Mouse (Mus musculus) cerebellum, postnatal 25 days (tissue): ENCODE results near the gene Klf3.

Experiments
- DNase-seq, 2 experiments: peaks; one replicate each; pipeline ENCODE4 v3.0.0; 2021; ENCODE audit warnings: mixed read lengths in 2 of 2

Klf3 gene

DNA sequence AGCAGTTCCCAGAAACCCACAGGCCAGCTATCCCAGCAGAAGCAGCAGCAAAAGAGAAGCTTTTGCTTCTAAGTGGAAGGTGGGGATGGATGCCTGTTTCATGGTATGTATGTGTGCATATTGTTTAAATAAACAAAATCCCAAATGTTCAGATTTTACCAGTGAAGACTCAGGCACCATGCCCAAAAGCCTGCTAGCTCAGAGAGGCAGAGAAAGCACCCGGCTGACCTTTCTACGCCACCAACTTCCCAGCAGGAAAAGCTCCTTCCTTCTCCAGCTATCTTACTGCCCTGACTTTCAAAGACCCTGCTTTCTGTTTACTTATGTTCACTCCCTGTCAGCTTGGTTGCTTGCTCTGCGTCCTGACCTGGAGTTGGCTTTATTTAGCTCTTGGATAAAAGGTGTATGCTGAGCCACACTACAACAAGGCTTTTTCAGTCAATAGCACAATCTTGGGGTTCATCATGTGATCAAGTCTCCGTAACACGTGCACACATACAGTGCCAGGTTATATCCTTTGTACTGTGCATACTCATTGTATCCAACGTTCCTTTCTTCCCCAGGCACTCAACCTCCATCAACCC lies 35.9 kb downstream of the Klf3 start:
- DNase-seq, result no peak

DNA sequence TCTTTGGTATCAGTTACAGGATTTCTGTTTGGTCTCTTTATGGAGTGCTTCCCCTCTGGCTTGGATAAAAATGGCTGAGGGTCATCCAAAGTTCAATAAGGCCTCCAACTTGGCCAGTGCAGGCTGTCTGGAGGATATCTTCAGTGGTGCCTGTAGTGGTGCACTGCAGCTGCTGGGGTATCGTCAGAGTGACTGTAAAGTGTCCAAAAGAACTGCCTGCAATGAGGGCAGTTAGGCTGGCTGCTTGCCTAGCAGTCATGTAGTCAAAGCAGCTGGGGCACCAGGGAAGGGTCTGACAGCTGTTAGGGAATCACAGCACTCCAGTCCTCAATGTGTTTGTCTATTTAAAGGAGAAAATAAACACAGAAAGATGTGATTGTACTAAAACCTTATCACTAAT lies 36.9 kb downstream of the Klf3 start:
- DNase-seq, result no peak

DNA sequence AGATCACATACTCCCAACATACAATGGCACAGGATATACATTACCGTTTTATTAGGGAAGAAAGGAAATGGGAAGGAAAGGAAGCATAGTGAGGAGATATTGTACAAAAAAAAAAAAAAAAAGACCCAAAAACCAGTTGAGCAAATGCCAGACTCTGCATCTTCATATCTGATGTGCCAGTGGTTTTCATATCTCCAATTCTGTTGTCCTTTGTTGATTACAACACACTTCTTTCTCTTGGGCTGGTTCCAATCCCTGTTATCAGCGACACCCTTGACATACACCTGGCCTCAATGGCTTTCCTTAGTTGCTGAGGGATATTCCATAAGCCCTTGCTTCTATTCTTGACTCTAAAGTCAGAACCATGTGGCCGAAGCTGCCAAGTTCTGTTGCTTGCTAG lies 41.4 kb downstream of the Klf3 start:
- no peak for DNase-seq

DNA sequence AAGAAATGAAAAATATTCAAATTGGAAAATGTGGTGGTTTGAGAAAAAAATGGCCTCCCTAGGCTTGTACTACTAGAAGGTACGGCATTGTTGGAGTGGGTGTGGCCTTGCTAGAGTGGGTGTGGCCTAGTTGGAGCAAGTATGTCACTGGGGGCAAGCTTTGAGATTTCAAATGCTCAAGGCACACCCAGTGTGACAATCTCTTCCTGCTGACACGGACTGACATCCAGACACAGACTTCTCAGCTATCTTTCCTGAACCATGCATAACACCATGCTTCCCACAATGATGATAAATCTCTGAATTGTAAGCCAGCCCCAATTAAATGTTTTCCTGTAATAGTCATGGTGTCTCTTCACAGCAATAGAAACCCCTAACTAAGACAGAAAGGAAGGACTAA lies 44.1 kb downstream of the Klf3 start:
- DNase-seq, result no peak

DNA sequence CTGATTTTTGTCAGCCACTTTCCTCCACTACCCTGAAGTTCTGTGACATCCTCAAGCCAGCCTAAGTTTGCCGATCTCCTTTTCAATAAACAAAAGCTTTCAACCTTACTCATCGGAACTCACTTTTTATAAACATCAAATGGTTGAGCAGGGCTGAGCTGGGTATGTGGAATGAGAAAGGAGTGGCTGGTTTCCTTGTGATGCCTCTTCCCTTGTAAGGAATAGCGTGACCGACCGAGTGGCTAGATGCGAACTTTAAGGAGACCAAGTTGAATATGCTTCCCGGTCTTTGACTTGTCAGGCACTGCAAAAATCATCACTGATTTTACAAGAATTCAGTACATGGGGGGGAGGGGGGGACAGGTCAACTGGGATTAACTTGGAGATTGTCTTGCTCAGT lies 46.7 kb downstream of the Klf3 start:
- DNase-seq, result no peak

DNA sequence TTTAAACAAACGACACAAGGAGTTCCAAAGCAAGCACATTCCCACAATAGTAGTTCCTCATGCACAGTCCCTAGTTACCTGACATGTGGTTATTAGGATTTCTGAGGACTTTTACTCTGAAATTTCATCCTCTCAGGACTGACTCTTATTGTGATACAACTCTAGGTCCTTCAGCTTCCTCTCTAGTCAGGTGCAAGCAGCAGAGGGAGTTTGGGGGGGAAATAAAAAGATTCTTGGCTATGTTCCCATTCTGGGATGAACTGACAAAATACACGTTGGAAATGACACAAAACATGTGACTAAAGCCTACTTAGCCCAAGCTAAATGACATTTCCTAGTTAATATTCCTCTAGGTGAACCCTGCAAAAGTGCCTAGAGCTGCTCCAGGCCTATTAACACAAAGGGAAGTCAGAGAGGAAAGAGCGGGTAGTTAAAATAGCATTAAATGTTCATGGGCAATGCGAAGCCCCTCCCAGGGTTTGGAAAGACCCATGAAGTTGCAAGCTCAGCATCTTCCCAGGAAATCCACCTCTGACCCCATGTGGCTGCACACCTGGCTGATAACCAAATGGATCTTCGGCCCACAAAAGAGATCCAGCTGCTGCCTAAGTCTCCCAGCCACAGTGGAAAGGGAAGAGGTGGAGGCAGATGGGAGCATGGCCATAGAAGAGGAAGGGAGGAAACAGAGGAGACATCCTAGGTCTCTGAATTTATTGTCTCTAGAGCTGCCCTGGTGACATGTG lies 49.6 kb downstream of the Klf3 start:
- DNase-seq, result no peak

DNA sequence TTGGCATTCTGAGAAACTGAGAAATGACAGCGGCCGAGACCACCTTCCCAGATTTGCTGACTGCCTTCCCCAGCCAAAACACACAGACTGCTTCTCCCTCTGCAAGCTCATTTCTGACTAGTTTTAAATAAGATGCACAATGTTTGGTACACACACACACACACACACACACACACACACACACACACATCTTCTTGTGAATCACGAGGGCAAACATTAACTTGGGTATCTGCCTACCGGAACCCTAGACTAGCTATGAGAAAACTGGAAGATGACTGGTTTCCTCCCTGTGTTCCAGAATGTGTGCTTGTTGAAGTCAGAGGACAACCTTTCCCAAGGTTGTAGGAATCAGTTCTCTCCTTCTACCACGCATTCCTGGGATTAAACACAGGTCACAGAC lies 50.2 kb downstream of the Klf3 start:
- DNase-seq, result no peak

DNA sequence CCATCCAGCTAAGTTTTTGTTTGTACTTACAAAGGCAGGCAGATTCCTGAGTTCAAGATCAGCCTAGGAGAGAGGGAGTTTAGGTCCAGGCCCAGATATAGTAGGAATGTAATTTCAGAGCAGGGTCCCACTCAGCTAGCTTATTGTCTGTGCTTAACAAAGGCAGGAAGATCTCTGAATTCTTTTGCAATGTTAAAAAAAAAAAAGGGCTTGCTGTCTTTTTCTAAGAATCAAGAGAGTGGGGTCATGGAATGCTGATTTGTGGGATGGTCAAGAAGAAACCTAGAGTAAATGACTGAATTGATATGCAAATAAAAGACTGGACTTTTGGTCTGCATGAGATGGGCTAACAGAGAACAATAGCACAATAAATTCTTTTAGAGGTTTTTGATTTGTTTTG lies 52.0 kb downstream of the Klf3 start:
- DNase-seq, result no peak

DNA sequence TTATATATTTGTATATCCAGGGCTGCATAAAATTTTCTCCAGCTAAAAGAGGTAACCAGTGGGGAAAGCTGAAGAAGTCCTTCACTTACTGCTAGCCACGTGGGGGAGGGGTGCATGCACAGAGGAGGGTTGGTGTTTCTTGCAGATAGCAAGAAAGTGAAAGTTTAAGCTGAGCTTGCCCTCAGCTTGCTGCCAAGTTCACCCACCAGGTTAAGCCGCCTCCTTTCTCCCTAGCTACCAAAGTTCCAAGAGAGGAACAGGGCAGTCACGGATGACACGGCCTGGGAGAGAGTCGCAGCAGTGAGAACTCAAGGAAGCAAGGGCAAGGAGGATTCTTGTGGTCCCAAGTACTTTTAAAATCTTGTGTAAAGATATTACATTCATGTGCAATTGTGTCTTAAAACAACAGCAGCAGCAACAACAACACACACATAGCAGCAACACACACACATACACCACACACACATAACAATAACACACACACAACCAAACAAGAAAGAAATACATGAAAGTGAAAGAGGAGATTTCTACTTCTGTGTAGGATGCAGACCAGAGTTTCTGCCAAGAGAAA lies 57.8 kb downstream of the Klf3 start:
- DNase-seq, result no peak

DNA sequence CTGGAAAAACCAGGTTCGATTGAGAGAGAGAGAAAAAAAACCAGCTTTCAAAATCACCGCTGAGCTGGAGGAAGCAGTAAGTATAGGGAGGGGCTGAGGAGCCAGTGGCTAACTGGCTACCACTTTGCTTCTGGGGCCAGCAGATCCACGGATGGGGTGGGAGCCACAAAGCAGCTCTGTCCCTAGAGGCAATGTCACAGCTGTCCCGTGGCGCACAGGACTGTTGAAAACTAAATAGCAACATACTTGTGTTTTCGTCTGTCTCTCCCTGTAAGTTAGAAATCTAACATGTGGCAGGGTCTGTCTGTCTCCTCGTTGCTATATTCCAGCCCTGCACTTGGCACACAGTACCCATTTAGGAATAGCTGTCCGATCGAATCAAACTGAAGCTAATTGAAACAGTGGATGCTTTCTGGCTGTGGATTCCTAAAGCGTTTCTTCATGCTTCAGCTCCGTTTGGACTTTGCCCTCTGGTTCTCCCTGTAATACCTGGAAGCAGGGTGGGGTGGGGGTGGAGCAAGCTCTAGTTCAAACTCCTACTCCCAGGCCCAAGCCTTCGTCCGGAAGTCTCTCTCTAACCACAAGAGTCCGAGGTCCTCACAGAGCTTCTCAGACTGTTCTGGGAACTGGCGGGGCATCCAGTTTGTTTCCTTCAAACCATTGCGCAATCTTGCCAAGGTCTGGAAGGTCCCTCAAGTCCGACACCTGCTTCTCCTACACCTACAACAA lies 58.4 kb downstream of the Klf3 start:
- DNase-seq, result no peak

DNA sequence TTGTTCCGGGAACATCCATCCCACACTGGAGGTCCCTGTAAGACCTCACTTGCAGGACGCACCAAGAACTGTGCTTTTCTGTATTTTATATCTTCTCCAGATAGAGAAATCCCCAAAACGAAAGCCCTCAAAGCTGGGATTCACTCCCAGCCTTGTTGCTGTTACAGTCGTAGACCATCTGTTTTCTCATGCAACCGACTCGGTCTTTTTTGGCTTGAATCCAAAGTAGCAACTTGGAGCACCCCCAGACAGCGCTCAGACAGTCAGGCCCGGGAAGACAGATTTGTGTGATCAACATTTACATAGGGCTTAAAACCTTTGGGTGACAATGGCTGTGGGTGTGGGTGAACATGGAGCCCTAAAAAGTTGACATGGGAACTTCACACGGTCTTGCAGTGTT lies 59.1 kb downstream of the Klf3 start:
- DNase-seq, result peak in 1 of 2 experiments; percentile 18

DNA sequence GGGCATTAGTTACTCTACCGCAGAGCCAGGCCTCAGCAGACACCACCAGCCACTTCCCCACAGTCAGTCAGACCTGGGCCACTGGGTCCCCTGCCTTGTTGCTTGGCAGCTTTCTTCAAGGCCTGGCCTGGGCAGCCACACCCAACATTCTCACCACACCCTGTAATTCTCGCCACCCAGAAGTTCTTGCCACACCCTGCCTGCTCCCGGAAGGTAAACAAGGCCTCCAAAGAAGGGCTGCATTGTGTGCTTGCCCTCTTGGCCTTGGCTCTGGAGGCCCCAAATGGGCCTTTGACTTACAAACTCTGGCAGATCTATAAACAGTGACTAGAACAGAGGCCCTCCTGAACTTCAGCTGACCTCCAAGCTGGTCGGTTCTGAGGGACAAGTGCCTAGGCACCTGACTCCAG lies 61.5 kb downstream of the Klf3 start:
- DNase-seq, result no peak

DNA sequence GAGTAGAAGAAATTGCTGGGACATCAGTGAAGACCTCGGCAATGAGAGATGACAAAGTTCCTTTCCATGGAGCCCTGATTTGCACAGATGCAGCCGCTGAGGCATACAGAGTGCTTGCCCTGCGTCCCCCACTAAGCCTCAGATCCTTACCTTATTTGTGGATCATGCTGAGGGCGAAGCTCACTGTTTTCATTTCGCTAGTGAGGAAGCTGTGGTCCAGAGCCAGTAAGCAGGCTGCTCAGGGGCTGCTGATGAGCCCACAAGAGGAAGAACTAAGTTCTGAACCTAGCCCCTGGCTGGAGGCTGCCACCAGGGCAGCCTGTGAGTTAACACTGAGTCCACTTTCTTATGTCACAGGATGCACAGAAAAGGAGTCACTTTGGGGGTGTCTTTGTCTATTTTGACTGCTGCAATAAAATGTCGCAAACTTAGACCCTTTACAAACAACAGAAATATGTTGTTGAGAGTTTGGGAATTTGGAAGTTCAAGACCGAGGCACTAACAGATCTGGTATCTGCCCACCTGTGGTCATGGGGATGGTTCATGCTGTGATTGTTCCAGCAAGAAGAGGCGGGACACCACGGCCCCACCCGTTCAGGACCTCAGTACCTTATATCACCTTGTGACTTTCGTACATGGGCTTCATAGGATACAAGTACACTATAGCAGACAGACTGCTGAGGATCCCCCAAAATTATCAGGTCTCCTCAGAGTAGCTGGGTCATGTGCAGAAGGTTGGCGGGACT lies 62.2 kb downstream of the Klf3 start:
- no peak for DNase-seq

DNA sequence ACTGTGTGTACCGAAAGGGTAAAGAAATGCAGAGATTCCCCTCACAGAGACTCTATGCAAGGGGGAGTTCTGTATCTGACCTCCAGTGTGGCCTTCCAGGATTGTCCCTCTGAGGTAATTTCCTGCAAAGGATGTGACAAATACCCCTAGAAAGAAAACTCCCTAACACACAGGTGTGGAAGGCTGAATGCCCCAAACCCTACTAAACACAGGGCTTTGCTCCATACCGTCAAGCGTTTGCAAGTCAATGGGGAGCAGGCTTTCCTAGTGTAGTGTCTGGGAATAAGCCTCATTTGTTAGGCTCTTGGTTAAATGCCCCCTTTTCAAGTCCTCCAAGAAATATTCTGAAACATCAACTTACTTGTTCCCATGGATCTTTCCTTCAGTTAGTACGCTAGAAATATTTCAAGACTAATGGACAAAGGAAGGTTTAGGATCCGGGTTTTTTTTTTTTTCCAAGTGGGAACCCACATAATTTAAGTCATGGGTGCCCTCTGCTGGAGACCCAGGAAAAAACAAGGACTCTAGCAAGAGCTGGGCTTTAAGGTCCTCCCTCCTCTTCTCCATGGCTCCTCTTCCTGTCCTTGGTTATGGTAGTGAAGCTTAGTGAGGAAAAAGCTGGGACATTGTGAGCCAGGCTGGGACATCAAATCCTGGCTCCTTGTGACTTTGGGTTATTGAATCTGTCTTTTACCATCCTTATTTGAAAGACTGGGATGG lies 63.3 kb downstream of the Klf3 start:
- DNase-seq, result peak; percentile 65 to 86

DNA sequence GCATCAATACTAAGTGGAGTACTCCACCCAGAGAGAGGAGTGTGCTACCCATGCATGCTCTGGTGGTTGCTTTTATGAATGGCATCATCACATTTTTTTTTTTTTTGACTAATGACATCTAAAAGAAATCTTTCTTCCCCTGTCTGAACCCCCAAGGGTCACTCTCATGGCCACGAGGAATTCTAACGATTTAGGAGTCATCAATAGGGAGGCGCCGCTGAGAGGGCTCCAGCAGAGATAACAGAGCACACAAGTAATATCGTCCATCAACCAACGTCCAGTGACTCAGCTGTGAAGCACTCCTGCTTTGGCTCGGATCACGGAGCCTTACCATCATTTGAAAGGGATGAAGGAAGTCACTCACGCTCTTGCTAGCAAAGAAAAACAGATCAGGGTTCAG lies 63.9 kb downstream of the Klf3 start:
- DNase-seq, result no peak

DNA sequence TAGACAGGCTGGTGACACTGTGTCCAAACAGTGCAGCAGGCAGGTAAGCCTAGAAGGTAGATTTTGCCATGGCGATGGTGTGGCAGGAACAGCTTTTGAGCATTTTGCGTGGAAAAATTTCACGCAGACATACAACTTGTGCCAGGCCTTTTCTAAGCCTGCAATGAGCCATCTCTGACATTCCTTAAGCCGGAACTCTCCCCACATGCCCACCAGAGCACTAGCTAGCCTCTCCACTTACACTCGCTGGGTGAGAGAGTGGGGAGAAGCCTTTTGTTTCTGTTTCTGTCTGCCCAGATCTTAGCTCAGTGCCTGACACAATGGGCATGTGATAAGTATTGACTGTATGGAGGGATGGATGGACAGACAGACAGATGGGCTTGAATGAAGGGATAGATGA lies 64.4 kb downstream of the Klf3 start:
- no peak for DNase-seq

DNA sequence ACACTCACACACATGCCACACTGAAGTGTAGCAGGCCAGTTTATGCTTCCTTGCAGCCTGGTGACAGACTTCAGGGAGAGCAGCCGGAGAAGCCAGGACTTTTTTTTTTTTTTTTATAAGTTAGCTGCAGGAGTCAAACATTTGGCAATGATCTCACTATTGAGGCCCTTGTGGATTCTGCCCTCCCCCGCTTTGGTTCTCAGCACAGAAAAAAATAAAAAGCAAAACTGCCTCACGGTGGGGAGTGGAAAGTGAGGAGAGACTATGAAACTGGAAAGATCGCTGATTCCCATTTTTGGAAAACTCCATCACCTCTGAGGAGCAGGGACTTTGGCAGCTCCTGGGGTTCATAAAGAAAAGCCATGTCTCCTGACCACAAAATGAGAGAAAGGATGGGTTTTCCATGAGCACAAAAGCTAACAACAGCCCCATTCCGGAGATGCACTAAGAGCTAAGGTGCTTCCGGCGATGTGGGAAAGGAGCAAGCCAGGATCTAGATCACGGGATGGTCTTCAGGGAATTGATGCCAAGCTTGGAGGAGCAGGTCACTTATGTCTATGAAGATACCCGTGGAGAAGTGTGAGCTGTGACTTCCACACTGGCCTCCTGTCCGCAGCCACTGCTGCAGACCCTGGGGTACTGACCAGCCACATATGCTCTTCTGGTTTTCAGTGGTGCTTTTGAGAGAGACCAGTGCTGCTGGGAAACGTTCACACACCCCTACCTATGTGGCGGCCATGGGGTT lies 73.1 kb downstream of the Klf3 start:
- no peak for DNase-seq

DNA sequence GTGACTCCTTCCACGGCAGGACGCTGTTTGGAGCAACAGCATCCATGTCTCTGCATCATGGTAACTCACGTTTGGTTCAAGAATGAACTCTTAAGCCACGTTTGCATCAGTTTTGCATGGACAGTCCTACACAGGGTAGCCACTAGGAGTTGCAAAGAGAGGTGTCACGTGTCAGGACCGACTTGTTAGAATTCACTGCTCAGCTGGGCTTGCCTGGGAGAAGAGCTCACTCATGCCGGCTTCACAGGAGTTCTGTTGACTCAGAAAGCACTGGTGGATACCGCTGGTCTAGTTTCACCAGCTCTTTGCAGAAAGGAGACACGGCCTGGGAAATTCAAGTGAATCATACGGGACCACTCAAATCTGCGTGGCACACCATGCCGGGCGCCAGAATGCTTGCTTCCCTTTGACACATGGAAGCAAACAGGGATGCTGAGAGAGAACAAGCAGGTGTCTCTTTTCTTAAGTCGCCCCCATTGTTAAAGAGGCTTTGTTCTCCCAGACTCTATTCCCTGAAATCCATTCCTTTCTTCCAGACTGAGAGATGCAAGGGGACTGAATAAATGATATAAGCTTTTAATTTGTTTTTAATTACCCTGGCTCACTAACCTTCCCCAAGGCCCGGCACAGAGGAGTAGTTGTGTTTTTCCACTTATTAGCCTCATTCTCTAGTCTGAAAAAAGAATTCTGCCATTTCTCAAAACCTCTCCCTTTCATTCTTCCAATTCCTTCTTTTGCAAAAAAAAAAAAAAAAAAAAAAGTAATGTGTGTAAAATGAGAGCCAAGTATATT lies 74.2 kb downstream of the Klf3 start:
- no peak for DNase-seq

DNA sequence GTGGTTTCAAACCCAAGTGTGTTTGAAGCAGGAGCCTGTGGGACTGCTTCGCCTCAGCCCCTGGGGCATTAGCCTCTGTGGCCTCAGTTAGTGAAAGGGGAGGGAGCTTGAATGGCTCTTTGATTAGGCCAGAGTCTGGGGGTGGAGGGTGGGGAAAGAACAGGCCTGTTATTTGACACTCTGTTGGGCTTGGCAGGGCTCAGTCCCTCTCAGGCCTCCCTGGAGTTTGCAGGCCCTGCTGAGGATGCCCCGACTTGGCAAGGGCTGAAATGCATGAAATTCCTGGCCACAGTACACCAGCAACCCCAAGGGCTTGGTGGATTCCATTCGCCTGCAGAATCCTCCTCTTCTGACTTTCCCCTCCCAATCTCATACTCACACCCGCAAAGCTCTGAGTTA lies 74.8 kb downstream of the Klf3 start:
- peak in 1 of 2 experiments; percentile 21 for DNase-seq

DNA sequence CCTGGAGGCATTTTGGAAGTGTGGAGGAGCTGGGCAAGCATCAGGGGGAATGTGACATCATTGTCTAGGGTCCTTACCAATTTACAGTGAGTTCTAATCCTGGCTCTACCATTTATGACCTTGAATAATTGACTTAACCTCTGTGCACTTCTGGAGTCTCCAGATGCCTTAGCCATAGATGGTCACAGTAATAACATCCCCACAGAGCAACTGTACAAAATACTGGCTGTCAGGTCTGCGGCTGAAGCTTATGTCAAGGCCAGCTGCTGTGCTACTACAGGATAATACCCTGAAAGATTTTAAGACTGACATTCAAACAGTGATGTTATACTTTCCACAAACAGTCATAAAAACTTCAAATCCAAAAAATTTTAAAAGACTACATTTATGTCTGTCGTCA lies 75.3 kb downstream of the Klf3 start:
- no peak for DNase-seq

DNA sequence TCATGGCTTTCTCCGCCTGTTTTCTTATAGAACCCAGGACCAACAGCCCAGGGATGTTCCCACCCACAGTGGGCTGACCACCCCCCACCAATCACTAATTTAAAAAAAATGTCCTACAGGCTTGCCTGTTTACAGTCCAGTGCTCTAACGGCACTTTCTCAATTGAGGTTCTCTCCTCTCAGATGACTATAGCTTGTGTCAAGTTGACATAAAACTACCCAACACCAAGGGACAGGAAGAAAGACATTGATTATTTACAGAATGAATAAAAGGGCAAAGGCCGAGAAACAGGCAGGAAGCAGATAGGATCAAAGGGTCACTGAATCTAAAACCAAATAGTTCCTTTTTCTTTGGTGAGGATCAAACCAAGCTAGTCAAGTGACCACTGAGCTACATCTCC lies 76.1 kb downstream of the Klf3 start:
- no peak for DNase-seq
